Mouse (Mus musculus) 416B (cell line): ENCODE results near the gene Mtmr3.
"Not testable (repeated sequence)": the region's sequence is repeated elsewhere in the genome, so short reads cannot be mapped to it uniquely, and the experiment has no call there.

Experiments used
- DNase-seq: peaks from one replicate; pipeline ENCODE4 v3.0.0; 2011; ENCODE audit warnings: low read depth

Gene Mtmr3

DNA sequence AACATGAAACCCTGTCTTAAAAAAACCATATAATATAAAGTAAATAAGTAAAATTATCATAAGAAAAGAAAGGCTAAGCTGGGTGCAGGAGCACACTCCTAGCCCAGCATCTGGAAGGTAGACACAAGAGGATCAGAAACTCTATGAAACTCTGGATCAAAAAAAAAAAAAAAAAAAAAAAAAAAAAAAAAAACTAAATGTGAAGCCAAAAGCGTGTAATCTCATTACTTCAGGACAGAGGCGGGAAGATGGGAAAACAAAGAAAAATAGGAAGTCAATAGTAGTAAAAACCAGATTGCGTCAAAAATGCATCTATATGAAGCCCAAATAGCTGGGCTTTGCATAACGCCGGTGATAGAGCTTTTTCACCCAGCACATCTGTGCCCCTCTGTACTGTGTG is 7.2 kb upstream of the Mtmr3 start:
- no peak for DNase-seq

- DNase-seq, result peak; percentile 56
These were observed 5.3 kb upstream of the Mtmr3 start for GRCm38 (mm10) chr11:4599916-4600315.

GRCm38 (mm10) chr11:4598411-4598810 is 3.7 kb upstream of the Mtmr3 start:
- peak; percentile 41 for DNase-seq

DNA sequence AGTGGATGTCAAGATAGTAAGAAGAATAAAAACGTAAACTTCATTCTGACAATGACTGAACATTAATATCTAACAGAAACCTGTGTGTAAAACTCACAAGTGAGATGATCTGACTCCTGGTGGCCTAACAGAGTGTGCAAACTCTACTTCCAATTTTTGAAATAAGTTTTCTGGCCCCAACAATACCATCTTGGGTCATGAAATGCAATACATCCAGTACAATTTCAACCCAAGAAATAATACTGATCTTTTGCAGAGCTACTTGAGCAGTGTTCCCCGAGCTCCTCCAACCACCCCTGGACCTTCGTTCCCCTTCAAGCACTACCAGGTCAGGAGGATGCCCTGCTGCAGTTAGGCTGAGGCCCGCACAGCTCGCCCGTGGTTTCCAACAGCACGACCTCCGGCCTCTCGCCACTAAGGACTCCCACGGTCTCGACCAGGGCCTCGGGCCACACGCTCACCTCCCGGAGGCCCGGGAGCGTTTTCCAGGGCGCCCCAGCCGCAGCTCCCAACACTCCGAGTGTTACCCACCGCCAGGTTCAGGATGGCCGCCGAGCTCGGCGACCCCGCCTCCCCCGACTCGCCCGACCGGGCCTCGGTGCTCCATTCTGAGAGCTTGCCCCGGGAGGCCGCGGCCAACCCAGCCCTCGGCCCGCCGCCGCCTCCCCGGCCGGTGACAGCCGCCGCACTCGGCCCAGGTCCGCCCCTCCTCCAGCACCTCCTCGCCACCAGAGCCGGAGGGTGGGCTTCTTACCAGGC is 635 bp downstream of the Mtmr3 start:
- DNase-seq, result peak; percentile 66

DNA sequence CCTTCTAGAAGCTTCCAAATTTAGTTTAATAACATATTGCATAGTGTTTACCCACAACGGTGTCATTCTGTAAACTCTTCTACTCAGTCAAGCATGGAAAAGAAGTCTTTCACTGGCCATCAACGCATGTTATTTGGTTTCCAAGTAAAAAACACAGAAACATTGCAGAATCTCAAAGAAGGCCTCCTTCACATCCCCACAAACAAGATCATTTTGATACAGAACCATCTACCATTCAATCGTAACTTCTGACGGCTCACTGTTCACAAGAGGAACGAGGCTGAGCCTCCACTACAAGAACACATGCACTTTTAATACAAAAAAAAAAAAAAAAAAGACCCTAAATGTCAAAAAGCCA is 1.2 kb downstream of the Mtmr3 start:
- DNase-seq, result peak; percentile 55

GRCm38 (mm10) chr11:4591811-4592210 is 2.9 kb downstream of the Mtmr3 start:
- peak; percentile 57 for DNase-seq

DNA sequence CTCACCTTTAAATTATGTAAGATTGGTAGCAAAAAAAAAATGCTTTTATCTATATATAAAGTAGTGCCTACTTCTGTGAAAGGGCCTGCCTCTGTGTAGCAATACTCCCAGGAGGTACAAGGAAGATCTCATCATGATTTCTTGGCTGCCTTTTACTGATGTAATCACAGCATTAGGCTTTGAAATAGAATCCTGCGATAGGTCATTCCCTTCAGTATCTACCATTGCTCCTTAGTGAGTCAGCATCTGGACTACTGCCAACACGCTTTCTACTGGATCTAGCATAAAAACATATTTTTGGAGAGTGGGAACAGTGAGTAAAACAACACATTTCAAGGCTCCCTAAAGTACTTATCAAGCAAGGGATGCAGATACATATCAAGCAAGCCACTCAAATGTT is 16.0 kb downstream of the Mtmr3 start:
- peak; percentile 83 for DNase-seq

DNA sequence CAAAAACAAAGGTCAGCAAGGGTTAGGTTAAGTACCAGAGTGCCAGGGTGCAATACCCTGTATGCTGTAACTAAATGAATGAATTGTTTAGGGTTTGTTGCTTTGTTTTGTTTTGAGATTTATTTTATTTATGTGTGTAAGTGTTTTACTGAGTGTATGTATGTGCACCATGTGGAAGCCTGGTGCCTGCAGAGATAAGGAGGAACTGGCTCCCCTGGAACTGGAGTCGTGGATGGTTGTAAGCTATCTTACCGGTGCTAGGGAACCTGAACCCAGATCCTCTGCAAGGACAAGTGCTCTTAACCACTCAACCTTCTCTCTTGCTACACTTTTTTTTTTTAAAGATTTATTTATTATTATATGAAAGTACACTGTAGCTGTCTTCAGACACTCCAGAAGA is 17.6 kb downstream of the Mtmr3 start:
- no peak for DNase-seq

- DNase-seq, result not testable (repeated sequence)
These were observed 18.5 kb downstream of the Mtmr3 start for GRCm38 (mm10) chr11:4576090-4576732.

DNA sequence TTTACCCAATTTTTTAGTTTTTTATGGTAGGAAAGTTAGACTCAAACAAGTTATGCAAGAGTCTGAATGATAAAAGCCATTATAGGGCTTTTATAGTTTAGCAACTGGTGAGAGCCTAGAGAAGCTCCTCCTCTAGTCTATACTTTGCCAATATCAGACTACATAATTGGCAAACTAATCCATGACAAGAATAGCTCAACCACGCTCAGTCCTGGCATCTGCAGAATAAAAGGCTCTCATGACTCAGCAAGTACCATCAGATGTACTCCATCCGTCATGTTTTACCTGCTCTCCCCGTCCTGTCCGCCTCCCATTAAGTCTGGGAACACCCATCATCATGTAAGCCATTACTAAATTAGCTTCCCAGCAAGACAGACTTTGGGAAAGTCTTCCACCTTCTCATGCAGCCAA is 23.2 kb downstream of the Mtmr3 start:
- no peak for DNase-seq

DNA sequence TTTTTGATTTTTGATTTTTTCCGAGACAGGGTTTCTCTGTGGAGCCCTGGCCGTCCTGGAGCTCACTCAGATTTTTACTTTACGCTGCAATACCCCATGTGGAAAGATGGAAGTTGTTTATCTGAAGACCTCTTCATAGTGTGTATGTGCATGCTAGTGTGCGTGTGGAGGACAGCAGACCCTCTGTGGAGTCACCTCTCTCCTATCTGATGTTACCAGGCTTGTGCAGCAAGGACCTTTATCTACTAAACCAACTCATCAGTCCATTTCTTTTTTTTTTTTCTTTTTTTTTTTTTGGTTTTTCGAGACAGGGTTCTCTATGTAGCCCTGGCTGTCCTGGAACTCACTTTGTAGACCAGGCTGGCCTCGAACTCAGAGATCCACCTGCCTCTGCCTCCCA is 28.3 kb downstream of the Mtmr3 start:
- no peak for DNase-seq

DNA sequence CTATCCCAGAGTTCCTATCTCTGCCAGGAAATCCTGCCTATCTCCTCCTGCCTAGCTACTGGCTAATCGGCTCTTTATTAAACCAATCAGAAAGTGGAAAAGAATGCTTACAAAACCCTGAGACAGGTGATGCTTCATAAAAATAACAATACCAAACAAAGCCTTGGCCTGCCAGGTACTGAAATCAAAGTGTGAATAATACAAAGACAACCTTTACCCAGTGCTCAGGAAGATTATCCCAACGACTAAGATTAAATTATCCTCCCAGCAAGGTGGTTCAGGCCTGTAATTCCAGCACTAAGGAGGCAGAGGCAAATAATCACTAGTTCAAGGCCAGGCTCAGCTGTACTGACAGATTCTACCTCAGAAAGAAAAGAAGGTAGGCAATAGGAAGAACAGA is 29.1 kb downstream of the Mtmr3 start:
- DNase-seq, result no peak

DNA sequence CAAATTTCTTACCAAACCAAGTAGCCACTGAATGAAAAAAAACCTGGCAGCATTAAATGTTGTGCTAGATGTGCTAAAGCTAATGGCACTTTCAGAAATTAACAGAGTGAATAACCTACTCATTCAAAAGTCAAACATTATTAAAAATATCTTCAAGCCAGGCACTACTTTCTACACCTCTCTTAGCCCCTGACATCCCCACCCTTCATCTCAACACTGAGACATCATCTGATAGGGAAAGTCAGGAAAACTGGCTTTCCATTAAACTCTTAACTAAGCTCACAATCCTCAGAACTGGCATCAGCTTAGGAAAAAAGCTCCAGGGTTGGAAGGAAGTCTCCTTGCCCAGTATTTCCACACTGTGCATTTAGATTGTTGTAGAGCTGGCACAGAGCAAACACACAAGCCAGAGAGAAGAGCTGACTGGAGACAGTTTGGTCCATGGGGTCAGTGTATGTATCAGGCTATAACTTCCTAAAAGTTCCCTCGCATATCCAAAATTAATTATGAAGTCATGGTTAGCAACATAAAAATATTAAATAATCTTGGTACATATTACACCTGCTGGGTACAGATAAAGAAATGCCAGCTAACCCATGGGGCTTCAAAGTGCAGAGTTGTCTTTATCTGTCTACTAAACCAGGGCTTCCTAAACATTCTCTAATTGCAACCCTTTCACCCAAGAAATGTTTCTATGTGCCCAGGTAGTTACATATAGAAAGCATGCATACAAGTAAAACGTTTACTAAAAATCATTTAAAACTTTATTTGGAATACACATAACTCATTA is 41.2 kb downstream of the Mtmr3 start:
- DNase-seq, result no peak

GRCm38 (mm10) chr11:4547569-4547968 is 47.1 kb downstream of the Mtmr3 start:
- no peak for DNase-seq

DNA sequence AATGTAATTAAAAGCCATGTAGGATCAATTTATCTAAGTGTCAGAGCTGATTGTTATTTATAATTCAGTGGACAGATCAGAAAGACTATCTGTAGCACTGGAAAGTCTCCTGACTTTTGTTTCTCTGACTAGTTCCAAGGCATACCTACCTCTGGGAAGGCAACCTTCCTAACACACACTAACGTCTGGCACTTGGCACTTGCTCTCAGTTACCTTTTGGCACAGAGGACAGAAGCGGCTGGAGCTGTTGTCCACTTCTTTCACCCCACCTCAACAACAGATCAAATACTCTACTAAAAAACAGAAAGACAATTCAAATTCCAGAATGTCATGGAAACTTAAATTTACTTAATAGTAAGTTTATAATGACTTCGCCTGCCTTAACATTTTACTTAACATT is 48.7 kb downstream of the Mtmr3 start:
- DNase-seq, result no peak

DNA sequence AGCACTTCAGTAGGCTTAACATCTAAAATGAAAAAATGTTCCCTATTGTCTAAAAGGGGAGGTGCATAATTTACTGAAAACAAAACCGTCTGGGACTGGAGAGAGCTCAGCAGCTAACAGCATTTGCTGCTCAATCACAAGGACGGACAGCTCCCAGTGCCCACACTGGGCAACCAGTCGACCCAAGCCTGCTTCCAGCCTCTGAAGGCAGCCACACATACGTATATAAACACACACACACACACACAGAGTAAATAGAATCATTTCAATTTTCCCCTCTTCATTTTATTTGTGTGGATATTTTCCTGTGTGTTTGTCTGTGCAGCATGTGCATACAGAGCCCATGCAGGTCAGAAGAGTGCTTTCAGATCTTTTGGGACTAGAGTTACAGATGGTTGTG is 49.3 kb downstream of the Mtmr3 start:
- DNase-seq, result no peak

GRCm38 (mm10) chr11:4544627-4544921 is 50.1 kb downstream of the Mtmr3 start:
- DNase-seq, result not testable (repeated sequence)

DNA sequence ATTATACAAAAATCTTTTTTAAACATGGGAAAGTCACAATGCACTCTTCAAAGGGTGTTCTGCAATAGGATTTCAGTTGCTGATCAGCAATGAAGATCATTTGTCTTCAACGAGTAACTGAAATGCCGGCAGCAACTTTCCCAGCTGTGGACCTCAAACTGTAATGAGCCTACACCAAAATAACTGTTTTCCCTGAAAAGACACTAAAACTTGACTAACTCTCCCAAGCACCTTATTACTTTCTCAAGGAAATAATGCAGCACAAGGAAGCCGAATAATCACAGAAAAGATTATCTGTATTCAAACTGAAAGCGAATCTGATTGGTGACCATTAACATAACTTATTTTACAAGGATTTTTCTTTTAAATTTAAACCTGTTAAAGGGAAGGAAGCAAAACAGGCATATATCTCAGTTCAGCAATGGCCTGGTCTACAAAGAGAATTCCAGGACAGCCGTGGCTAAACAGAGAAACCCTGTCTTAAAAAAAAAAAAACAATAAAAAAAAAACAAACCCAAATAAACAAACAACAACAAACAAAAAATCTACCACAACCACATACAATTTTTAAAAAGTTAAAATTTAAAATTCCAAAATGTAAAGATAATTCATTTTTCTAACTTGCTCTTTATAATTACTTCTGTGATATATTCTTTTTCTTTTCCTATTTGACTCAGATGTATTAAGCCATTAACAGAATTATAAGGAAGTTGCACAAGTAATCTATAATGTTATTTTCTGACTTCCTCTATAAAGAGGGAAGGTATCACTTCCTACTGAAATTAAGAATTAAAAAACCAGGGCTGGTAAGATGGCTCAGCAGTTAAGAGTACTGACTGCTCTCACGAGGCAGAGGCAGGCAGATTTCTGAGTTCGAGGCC is 50.7 kb downstream of the Mtmr3 start:
- peak; percentile 53 for DNase-seq

DNA sequence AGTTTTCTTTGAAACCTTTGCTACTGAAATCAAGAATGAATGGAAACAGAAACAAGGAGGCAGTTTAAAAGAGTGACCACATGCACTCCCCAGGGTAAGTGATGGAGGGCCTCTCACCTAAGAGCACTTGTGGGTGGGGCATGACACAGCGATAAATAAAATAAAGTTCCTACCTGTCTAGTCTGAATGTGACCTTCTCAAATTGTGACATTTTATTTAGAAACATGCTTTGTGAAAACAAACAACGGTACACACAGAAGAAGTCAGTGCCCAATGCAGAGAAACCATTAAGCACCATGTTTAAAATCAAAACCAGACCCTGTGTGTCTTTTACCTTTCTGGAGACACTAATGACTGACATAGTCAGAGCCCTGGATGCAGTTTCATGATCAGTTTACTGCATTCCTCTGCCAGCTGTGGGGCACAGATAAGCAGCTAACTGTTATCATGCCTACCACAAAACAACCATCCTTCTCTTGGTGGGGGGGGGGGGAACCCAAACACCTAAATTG is 51.6 kb downstream of the Mtmr3 start:
- peak; percentile 82 for DNase-seq

GRCm38 (mm10) chr11:4536645-4537044 is 58.0 kb downstream of the Mtmr3 start:
- DNase-seq, result no peak

- DNase-seq, result no peak
These were observed 67.5 kb downstream of the Mtmr3 start for GRCm38 (mm10) chr11:4527132-4527531.

- DNase-seq, result no peak
These were observed 72.5 kb downstream of the Mtmr3 start for GRCm38 (mm10) chr11:4522142-4522664.
